Mouse (Mus musculus): ENCODE measurements around the gene Chst1.

DNA sequence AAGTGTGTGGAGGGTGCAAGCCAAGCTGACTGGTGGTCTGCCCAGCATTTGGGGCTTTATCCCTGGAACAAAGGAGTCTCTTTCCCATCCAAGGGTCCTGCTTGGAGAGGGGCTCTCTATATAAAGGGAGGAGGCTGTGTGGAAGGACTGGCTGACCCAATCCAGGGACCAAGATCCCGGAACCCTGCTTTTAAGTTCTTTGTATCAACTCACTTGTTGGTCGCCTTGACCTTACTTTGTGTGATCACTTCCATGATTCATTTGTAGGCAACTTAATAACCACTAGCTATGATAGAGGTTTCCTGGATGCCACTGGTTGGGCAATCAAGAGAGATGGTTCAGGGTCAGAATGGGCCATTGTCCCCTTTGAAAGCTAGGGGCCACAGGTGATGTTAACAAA is 11.7 kb upstream of the Chst1 start:
- TF ChIP-seq POLR2A (IDR thresholded peaks at IDR 0.05; ENCODE audit: extremely low read depth, insufficient read depth, low read length) (no peak), CTCF (IDR thresholded peaks at IDR 0.05; ENCODE audit: low read depth, low read length) (no peak)
